Mouse (Mus musculus) liver, adult 2 months (tissue): ENCODE measurements around the gene Gm9945. TPM values are rescaled to one million over a fixed set of nuclear protein-coding genes. Genes with fewer than 3 reads are reported as not detected.

Experiments used
- DNase-seq: peaks from one replicate; pipeline ENCODE4 v3.0.0-alpha.2; 2011; ENCODE audit warnings: low read depth, low spot score; ENCODE audit errors: extremely low read depth
- H3K27ac ChIP-seq: fragments of 200-500 bp; replicated peaks from 2 replicates; pipeline ENCODE4 v1.5.1; 2012; ENCODE audit warnings: low read depth, mild to moderate bottlenecking, control low read depth, inconsistent platforms, low read length; ENCODE audit not compliant: insufficient read depth
- H3K27me3 ChIP-seq: fragments of 200-500 bp; 2 replicates; pipeline ENCODE4 v1.6.1; 2012; ENCODE audit warnings: mild to moderate bottlenecking, moderate library complexity, low read length, inconsistent platforms; ENCODE audit not compliant: control insufficient read depth, insufficient read depth
- H3K36me3 ChIP-seq: fragments of 200-500 bp; 2 replicates; pipeline ENCODE4 v1.6.1; 2012; ENCODE audit warnings: low read length, inconsistent platforms; ENCODE audit not compliant: control insufficient read depth, insufficient read depth
- H3K4me1 ChIP-seq: fragments of 200-500 bp; 2 replicates; pipeline ENCODE4 v1.6.1; 2011; ENCODE audit warnings: low read length; ENCODE audit not compliant: control insufficient read depth, insufficient read depth
- H3K4me3 ChIP-seq: fragments of 200-500 bp; 2 replicates; pipeline ENCODE4 v1.5.1; 2011; ENCODE audit warnings: low read depth, mild to moderate bottlenecking, control low read depth, low read length, moderate library complexity; ENCODE audit not compliant: insufficient read depth
- H3K79me2 ChIP-seq: fragments of 200-500 bp; 2 replicates; pipeline ENCODE4 v1.6.1; 2012; ENCODE audit warnings: inconsistent platforms, mild to moderate bottlenecking, low read length, moderate library complexity; ENCODE audit not compliant: control insufficient read depth, insufficient read depth
- H3K9ac ChIP-seq: fragments of 200-500 bp; 2 replicates; pipeline ENCODE4 v1.6.1; 2012; ENCODE audit warnings: low read depth, mild to moderate bottlenecking, control low read depth, inconsistent platforms, low read length
- CTCF ChIP-seq: fragments of 200-500 bp; IDR thresholded peaks from 2 replicates; pipeline ENCODE4 v1.5.1; 2011; ENCODE audit warnings: low read depth, low read length, control low read depth
- POLR2A ChIP-seq: fragments of 200-500 bp; IDR thresholded peaks from 2 replicates; pipeline ENCODE4 v1.6.1; 2011; ENCODE audit warnings: low read length, control low read depth; ENCODE audit not compliant: insufficient read depth; ENCODE audit errors: extremely low read depth
- WGBS: fragments of 180-500 bp; shearing (Covaris S2); methylation state at CpG from one replicate; pipeline ENCODE4 v1.1.7; 2018; 5-methylcytosine and 5-hydroxymethylcytosine counted together
- polyA plus RNA-seq: library from polyadenylated mRNA; depleted of rRNA; stranded (reverse); fragments of >200 nt; gene quantifications from 2 replicates; pipeline ENCODE4 v1.2.3, GENCODE M21; 2012
- total RNA-seq: library from RNA; depleted of rRNA; stranded (reverse); fragments of >200 nt; gene quantifications from 2 replicates; pipeline ENCODE4 v1.2.3, GENCODE M21; 2014

Gm9945 gene
- total and polyA plus RNA-seq, 2 experiments = not detected

DNA sequence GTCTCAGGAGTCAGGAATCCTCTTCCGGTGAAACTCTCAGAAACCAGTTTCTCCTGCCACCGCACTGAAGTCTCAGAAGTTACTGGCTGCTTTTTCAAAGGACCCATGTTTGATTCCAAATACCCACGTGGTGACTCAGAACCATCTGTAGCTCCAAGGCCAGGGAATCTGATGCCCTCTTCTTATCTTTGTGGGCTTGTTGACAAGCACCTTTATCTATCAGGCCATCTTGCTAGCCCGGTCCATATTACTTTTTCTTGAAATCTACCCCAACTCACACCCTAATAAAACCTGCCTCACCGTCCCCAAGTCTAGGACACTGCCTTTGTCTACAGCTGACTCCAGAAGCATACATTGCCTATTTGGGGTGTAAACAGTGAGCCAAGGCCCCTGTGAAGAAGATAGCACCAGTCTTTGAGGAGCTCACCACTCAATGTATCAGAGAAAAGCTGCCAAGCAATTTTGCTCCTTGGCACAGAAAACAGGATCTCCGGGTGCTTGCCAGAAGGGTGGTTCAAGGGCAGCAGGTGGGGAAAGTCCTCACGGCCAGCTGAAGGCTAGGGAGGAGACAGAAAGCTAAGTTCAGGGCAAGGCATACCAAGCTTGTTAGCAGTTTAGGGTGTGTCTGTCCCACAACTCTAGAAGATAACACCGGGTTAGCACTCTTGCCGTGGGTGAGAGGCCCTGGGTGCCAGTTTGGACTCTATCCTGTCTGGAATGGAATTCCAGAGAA, 3.4 kb downstream of the Gm9945 start:
- TF ChIP-seq CTCF (no peak), POLR2A (no peak)
- Histone ChIP-seq H3K36me3 (no peaks in the 10 kb centered on the region), H3K27me3 (peaks cover 18% of the 10 kb centered on the region), H3K4me1 (peaks cover 4% of the 10 kb centered on the region; the same call in 1 of the 2 replicates), H3K79me2 (no peaks in the 10 kb centered on the region), H3K4me3 (no peak overlapping the region), H3K9ac (no peak overlapping the region), H3K27ac (no peak overlapping the region)
- no peak for DNase-seq
- WGBS = 69% methylated on average over 9 of the region's 9 CpGs

DNA sequence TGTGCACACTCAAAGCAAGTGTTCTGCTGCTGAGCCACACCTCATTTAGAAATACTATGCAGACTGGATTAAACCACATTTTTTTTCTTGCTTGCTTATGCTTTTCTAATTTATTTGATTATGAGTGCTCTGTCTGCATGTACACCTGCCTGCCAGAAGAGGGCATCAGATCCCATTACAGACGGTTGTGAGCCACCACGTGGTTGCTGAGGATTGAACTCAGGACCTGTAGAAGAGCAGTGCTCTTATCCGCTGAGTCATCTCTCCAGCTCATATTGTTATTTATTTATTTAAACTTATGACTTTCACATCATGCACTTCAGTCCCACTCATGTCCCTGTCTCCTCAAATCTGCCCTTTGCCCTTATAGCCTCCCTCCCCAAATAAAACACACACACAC, 5.8 kb downstream of the Gm9945 start:
- Histone ChIP-seq H3K36me3 (no peaks in the 10 kb centered on the region), H3K27me3 (no peaks in the 10 kb centered on the region), H3K9ac (no peak overlapping the region), H3K4me3 (no peak overlapping the region), H3K4me1 (peaks cover 4% of the 10 kb centered on the region; the same call in 1 of the 2 replicates), H3K27ac (no peak overlapping the region), H3K79me2 (no peaks in the 10 kb centered on the region)
- no peak for DNase-seq
- TF ChIP-seq CTCF = no peak
- TF ChIP-seq POLR2A = no peak
- 53% methylated on average over 3 of the region's 3 CpGs for WGBS

DNA sequence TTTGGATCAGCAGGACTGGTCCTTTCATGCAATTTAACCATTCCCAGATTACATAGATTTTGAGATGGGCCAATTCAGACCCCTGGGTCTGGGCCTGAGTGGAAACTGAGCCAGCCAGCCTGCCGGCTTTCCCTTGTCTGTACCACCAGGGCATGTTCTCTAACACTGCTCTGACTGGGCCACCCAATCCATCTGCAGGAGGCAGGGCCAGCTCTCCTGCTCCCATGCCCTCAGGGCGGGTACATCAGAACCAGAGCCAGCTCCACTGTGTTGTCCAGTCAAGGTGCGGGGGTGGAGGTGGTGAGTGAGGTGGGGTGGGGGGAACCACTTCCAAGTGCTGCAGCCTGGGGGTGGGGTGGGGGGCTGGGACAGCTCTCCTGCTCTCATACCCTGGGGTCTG, 6.4 kb downstream of the Gm9945 start:
- 89% methylated on average over 3 of the region's 3 CpGs for WGBS
- Histone ChIP-seq H3K4me3 (no peak overlapping the region), H3K79me2 (no peaks in the 10 kb centered on the region), H3K36me3 (no peaks in the 10 kb centered on the region), H3K27ac (no peak overlapping the region), H3K4me1 (peaks cover 4% of the 10 kb centered on the region; the same call in 1 of the 2 replicates), H3K27me3 (no peaks in the 10 kb centered on the region), H3K9ac (no peak overlapping the region)
- DNase-seq = no peak
- TF ChIP-seq POLR2A (no peak), CTCF (no peak)

DNA sequence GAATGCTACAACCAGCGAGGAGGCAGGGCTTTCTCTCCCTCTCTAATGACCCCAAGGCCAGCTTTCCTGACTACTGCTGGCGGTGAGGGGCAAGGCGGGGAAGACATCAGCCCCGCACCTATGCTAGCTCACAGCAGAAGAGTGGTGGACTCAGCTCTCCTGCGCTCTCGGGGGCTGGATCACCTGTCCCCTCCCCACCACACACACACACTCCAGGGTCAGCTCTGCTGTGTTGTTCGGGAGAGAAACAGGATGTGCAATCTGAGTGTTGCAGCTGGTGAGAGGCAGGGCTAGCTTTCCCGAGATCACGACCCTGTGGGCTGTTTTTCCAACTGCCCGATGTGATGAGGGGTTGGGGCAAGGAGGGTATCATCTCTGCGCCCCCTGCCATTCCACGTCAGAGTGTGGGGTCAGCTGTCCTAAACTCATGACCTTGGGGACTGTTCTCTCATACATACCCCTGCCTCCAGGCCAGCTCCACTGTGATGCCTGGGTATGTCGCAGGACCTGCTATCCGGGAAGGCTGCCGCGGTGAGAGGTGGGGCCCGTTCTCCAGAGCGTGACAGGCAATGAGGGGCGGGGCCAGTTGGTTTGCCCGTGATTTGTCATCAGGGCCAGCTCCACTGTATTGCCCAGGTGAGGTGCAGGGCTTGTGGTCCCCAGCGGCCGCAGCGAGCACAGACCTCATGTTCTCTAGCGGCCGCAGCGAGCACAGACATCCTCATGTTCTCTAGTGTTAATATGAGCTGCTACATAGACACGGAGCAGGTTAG, 7.0 kb downstream of the Gm9945 start:
- TF ChIP-seq CTCF (no peak), POLR2A (no peak)
- 14% methylated on average over 27 of the region's 27 CpGs for WGBS
- DNase-seq = no peak
- H3K27ac ChIP-seq = no peak overlapping the region
- no peak overlapping the region for H3K4me3 ChIP-seq
- peaks cover 4% of the 10 kb centered on the region; the same call in 1 of the 2 replicates for H3K4me1 ChIP-seq
- no peaks in the 10 kb centered on the region for H3K79me2 ChIP-seq
- no peak overlapping the region for H3K9ac ChIP-seq
- H3K27me3 ChIP-seq = no peaks in the 10 kb centered on the region
- no peaks in the 10 kb centered on the region for H3K36me3 ChIP-seq

DNA sequence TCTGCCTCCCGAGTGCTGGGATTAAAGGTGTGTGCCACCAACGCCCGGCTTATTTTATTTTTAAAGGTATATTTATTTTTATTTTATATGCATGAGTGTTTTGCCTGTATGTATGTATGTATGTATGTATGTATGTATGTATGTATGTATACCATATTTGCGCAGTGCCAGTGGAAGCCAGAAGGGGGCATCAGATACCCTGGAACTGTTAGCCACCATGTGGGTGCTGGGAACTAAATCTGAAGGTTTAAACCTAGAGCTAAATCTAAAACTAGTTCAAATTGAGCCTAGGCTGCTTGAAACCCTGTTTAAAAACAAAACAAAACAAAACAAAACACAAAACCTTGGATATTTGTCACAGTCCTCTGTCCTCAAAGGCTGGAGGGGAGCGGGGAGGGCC, 9.0 kb downstream of the Gm9945 start:
- H3K4me1 ChIP-seq = peaks cover 4% of the 10 kb centered on the region; the same call in 1 of the 2 replicates
- DNase-seq = no peak
- WGBS = 98% methylated on average over 5 of the region's 5 CpGs
- no peaks in the 10 kb centered on the region for H3K27me3 ChIP-seq
- H3K27ac ChIP-seq = no peak overlapping the region
- H3K79me2 ChIP-seq = no peaks in the 10 kb centered on the region
- no peak overlapping the region for H3K9ac ChIP-seq
- TF ChIP-seq POLR2A (no peak), CTCF (no peak)
- no peak overlapping the region for H3K4me3 ChIP-seq
- no peaks in the 10 kb centered on the region for H3K36me3 ChIP-seq
